Mouse (Mus musculus) myocyte (in vitro differentiated cells): ENCODE results near the gene Nr2e1.

ENCODE experiments used
- CEBPB ChIP-seq: IDR thresholded peaks from 2 replicates; pipeline ENCODE4 v1.6.1; 2011; ENCODE audit warnings: mild to moderate bottlenecking, moderate library complexity; ENCODE audit not compliant: poor library complexity, insufficient read depth, severe bottlenecking
- E2F4 ChIP-seq: IDR thresholded peaks from one replicate; pipeline ENCODE4 v1.6.1; 2011; ENCODE audit warnings: mild to moderate bottlenecking, control low read depth, moderate library complexity; ENCODE audit not compliant: insufficient read depth
- MAX ChIP-seq: IDR thresholded peaks from one replicate; pipeline ENCODE4 v1.6.1; 2011; ENCODE audit warnings: low read depth, mild to moderate bottlenecking, control low read depth
- MYOD1 ChIP-seq, 3 experiments: IDR thresholded peaks; one replicate each; pipeline ENCODE4 v1.6.1; 2011; ENCODE audit warnings: control low read depth in 2 of 3, low read depth in 2 of 3, mild to moderate bottlenecking in 2 of 3, moderate library complexity in 1 of 3; ENCODE audit not compliant: insufficient read length in 2 of 3, control insufficient read depth in 1 of 3
- MYOG ChIP-seq, 3 experiments: IDR thresholded peaks; one replicate each; pipeline ENCODE4 v1.6.1; 2011; ENCODE audit warnings: control low read depth in 2 of 3, low read depth in 2 of 3, mild to moderate bottlenecking in 2 of 3; ENCODE audit not compliant: insufficient read length in 2 of 3, control insufficient read depth in 1 of 3, insufficient read depth in 1 of 3
- POLR2A ChIP-seq: IDR thresholded peaks from one replicate; pipeline ENCODE4 v1.6.1; 2011; ENCODE audit warnings: low read depth, mild to moderate bottlenecking, control low read depth, moderate library complexity; ENCODE audit not compliant: insufficient read length
- POLR2AphosphoS2 ChIP-seq: IDR thresholded peaks from one replicate; pipeline ENCODE4 v1.6.1; 2011; ENCODE audit warnings: low read depth, control low read depth; ENCODE audit not compliant: insufficient read length
- REST ChIP-seq: IDR thresholded peaks from one replicate; pipeline ENCODE4 v1.6.1; 2011; ENCODE audit warnings: mild to moderate bottlenecking, control low read depth, moderate library complexity; ENCODE audit not compliant: insufficient read depth, insufficient read length
- TCF12 ChIP-seq: IDR thresholded peaks from one replicate; pipeline ENCODE4 v1.6.1; 2011; ENCODE audit warnings: mild to moderate bottlenecking, control low read depth; ENCODE audit not compliant: poor library complexity, insufficient read depth, severe bottlenecking
- USF1 ChIP-seq: IDR thresholded peaks from one replicate; pipeline ENCODE4 v1.6.1; 2011; ENCODE audit warnings: low read depth, mild to moderate bottlenecking, control low read depth, moderate library complexity

- TF ChIP-seq CEBPB (no peak), USF1 (no peak), MAX (no peak), POLR2A (no peak), E2F4 (no peak), MYOD1 (IDR thresholded peaks at IDR 0.05; ENCODE audit: control insufficient read depth in 1 of 3, insufficient read length in 2 of 3, low read depth in 2 of 3) (no peak), TCF12 (no peak), POLR2AphosphoS2 (no peak), MYOG (IDR thresholded peaks at IDR 0.05; ENCODE audit: control insufficient read depth in 1 of 3, insufficient read depth in 1 of 3, insufficient read length in 2 of 3, low read depth in 2 of 3) (no peak), REST (no peak)
These were observed 47.3 kb upstream of the Nr2e1 start for GRCm38 (mm10) chr10:42630596-42631355.
